Mouse (Mus musculus) brain, embryonic 14.5 days (tissue): ENCODE measurements around the gene March7.

Experiments
- CTCF ChIP-seq: fragments of 200-500 bp; IDR thresholded peaks from 2 replicates; pipeline ENCODE4 v1.5.1; 2012; ENCODE audit warnings: inconsistent platforms, mild to moderate bottlenecking, moderate library complexity, borderline replicate concordance; ENCODE audit not compliant: insufficient read depth, insufficient read length; ENCODE audit errors: extremely low read depth
- POLR2A ChIP-seq: fragments of 200-500 bp; IDR thresholded peaks from 2 replicates; pipeline ENCODE4 v1.6.1; 2012; ENCODE audit warnings: mild to moderate bottlenecking, inconsistent platforms, borderline replicate concordance; ENCODE audit not compliant: poor library complexity, insufficient read depth, insufficient read length, severe bottlenecking; ENCODE audit errors: extremely low read depth

- TF ChIP-seq CTCF: no peak
- TF ChIP-seq POLR2A: no peak
Observed at GRCm38 (mm10) chr2:60256751-60257150, 47.1 kb downstream of the March7 start.
